Mouse (Mus musculus) stomach, postnatal 0 days (tissue): ENCODE data around the gene Lefty2. TPM values are rescaled to one million over a fixed set of nuclear protein-coding genes. Genes with fewer than 3 reads are reported as not detected.

Experiments used
- ATAC-seq: fragments of 200-750 bp; cut with Nextera tagmentation; 2 replicates; pipeline ENCODE4 v1.8.0; 2017; ENCODE audit not compliant: low FRiP score, low TSS enrichment
- DNase-seq: peaks from one replicate; pipeline ENCODE4 v3.0.0-alpha.2; 2016; ENCODE audit warnings: low spot score
- H3K27ac ChIP-seq: fragments of 300-500 bp; sonication (generic); replicated peaks from 2 replicates; pipeline ENCODE4 v1.5.1; 2014; ENCODE audit warnings: mild to moderate bottlenecking, control low read depth
- H3K27me3 ChIP-seq: fragments of 300-500 bp; sonication (generic); 2 replicates; pipeline ENCODE4 v1.6.1; 2014; ENCODE audit warnings: low read length; ENCODE audit not compliant: control insufficient read depth, insufficient read depth
- H3K36me3 ChIP-seq: fragments of 300-500 bp; sonication (generic); 2 replicates; pipeline ENCODE4 v1.6.1; 2014; ENCODE audit warnings: low read length, mixed read lengths; ENCODE audit not compliant: control insufficient read depth, insufficient read depth
- H3K4me1 ChIP-seq: fragments of 300-500 bp; sonication (generic); replicated peaks from 2 replicates; pipeline ENCODE4 v1.6.1; 2014; ENCODE audit warnings: antibody characterized with exemption; ENCODE audit not compliant: control insufficient read depth, insufficient read depth
- H3K4me2 ChIP-seq: fragments of 300-500 bp; sonication (generic); replicated peaks from 2 replicates; pipeline ENCODE4 v1.6.1; 2014; ENCODE audit warnings: low read depth, mild to moderate bottlenecking, control low read depth, moderate library complexity
- H3K4me3 ChIP-seq: fragments of 300-500 bp; sonication (generic); 2 replicates; pipeline ENCODE4 v1.5.1; 2014; ENCODE audit warnings: low read depth, low read length, control low read depth
- H3K9ac ChIP-seq: fragments of 300-500 bp; sonication (generic); 2 replicates; pipeline ENCODE4 v1.6.1; 2014; ENCODE audit warnings: mild to moderate bottlenecking, low read length, control low read depth, mixed read lengths
- H3K9me3 ChIP-seq: fragments of 300-500 bp; sonication (generic); 2 replicates; pipeline ENCODE4 v1.6.1; 2016; ENCODE audit warnings: low read length; ENCODE audit not compliant: control insufficient read depth
- CTCF ChIP-seq: IDR thresholded peaks from 2 replicates; pipeline ENCODE4 v1.5.1; 2016; ENCODE audit warnings: antibody characterized with exemption, low read depth, mild to moderate bottlenecking, moderate library complexity
- EP300 ChIP-seq: optimal IDR thresholded peaks from 2 replicates; pipeline ENCODE3; 2016; ENCODE audit warnings: antibody characterized with exemption
- WGBS: fragments of 180-500 bp; shearing (Covaris S2); extraction: QIAGEN DNeasy Blood & Tissue Kit; methylation state at CpG from one replicate; pipeline ENCODE4 v1.1.7; 2014; 5-methylcytosine and 5-hydroxymethylcytosine counted together
- polyA plus RNA-seq: library from polyadenylated mRNA; unstranded; fragments of >200 nt; fragmentation: Nextera tagmentation; extraction: Ambion mirVana; gene quantifications from 2 replicates; pipeline ENCODE4 v1.2.1, GENCODE M21; 2015

Lefty2 gene
- polyA plus RNA-seq, 1 experiment from 2014 or later, result 0.13 TPM

GRCm38 (mm10) chr1:180906461-180907147 is 13.7 kb downstream of the Lefty2 start:
- 87% methylated on average over 24 of the region's 24 CpGs for WGBS
- H3K4me2 ChIP-seq, result no peak overlapping the region
- H3K36me3 ChIP-seq, result peaks cover 11% of the 10 kb centered on the region; the same call in 1 of the 2 replicates
- no peak overlapping the region for H3K4me3 ChIP-seq
- no peak overlapping the region for H3K27ac ChIP-seq
- no peak for ATAC-seq
- H3K4me1 ChIP-seq, result 0 out of 2 replicates have a peak, but pooled peaks cover 3% of the 10 kb centered on the region
- no peak overlapping the region for H3K9ac ChIP-seq
- no peaks in the 10 kb centered on the region for H3K9me3 ChIP-seq
- TF ChIP-seq EP300 (no peak), CTCF (no peak)
- no peak for DNase-seq
- H3K27me3 ChIP-seq, result no peaks in the 10 kb centered on the region

GRCm38 (mm10) chr1:180911138-180911537 is 18.2 kb downstream of the Lefty2 start:
- TF ChIP-seq CTCF (peak; percentile 71), EP300 (no peak)
- Histone ChIP-seq H3K9me3 (no peaks in the 10 kb centered on the region), H3K4me3 (no peak overlapping the region), H3K9ac (no peak overlapping the region), H3K27ac (no peak overlapping the region), H3K4me1 (no peaks in the 10 kb centered on the region), H3K4me2 (peak overlapping the region; percentile 11; the same call in 1 of the 2 replicates), H3K27me3 (no peaks in the 10 kb centered on the region), H3K36me3 (peaks cover 11% of the 10 kb centered on the region; the same call in 1 of the 2 replicates)
- ATAC-seq (no peak), DNase-seq (no peak)
- 43% methylated on average over 8 of the region's 8 CpGs for whole genome bisulfite sequencing

- no peak overlapping the region for H3K4me3 ChIP-seq
- TF ChIP-seq EP300 (no peak), CTCF (no peak)
- no peak overlapping the region for H3K9ac ChIP-seq
- peak; percentile 56 for ATAC-seq
- peak overlapping the region; percentile 11; the same call in 1 of the 2 replicates for H3K4me2 ChIP-seq
- peaks cover 6% of the 10 kb centered on the region; the same call in 1 of the 2 replicates for H3K36me3 ChIP-seq
- 41% methylated on average over 20 of the region's 20 CpGs for WGBS
- H3K27me3 ChIP-seq, result no peaks in the 10 kb centered on the region
- DNase-seq, result peak; percentile 64
- no peaks in the 10 kb centered on the region for H3K9me3 ChIP-seq
- no peaks in the 10 kb centered on the region for H3K4me1 ChIP-seq
- H3K27ac ChIP-seq, result no peak overlapping the region
Observed at GRCm38 (mm10) chr1:180911653-180912287, 18.9 kb downstream of the Lefty2 start.

- no peak for TF ChIP-seq CTCF
- no peak for TF ChIP-seq EP300
- no peak for DNase-seq
- Histone ChIP-seq H3K4me1 (no peaks in the 10 kb centered on the region), H3K27me3 (no peaks in the 10 kb centered on the region), H3K4me3 (no peak overlapping the region), H3K4me2 (no peak overlapping the region), H3K9ac (no peak overlapping the region), H3K9me3 (no peaks in the 10 kb centered on the region), H3K27ac (no peak overlapping the region), H3K36me3 (no peaks in the 10 kb centered on the region)
- 87% methylated on average over 5 of the region's 5 CpGs for WGBS
- no peak for ATAC-seq
Observed at GRCm38 (mm10) chr1:180912792-180913191, 19.9 kb downstream of the Lefty2 start.

GRCm38 (mm10) chr1:180913797-180914196 is 20.9 kb downstream of the Lefty2 start:
- no peak overlapping the region for H3K27ac ChIP-seq
- TF ChIP-seq EP300 (no peak), CTCF (no peak)
- peak; percentile 52 for DNase-seq
- no peaks in the 10 kb centered on the region for H3K9me3 ChIP-seq
- ATAC-seq, result peak; percentile 41
- H3K9ac ChIP-seq, result no peak overlapping the region
- no peaks in the 10 kb centered on the region for H3K36me3 ChIP-seq
- no peak overlapping the region for H3K4me2 ChIP-seq
- H3K27me3 ChIP-seq, result no peaks in the 10 kb centered on the region
- 32% methylated on average over 4 of the region's 4 CpGs for whole genome bisulfite sequencing
- H3K4me1 ChIP-seq, result no peaks in the 10 kb centered on the region
- H3K4me3 ChIP-seq, result no peak overlapping the region

GRCm38 (mm10) chr1:180916425-180916824 is 23.5 kb downstream of the Lefty2 start:
- no peaks in the 10 kb centered on the region for H3K36me3 ChIP-seq
- H3K9me3 ChIP-seq, result no peaks in the 10 kb centered on the region
- DNase-seq, result no peak
- H3K9ac ChIP-seq, result no peak overlapping the region
- ATAC-seq, result no peak
- H3K27ac ChIP-seq, result no peak overlapping the region
- H3K27me3 ChIP-seq, result no peaks in the 10 kb centered on the region
- TF ChIP-seq EP300 (no peak), CTCF (no peak)
- no peaks in the 10 kb centered on the region for H3K4me1 ChIP-seq
- no peak overlapping the region for H3K4me3 ChIP-seq
- no peak overlapping the region for H3K4me2 ChIP-seq
- WGBS, result 88% methylated on average over 11 of the region's 11 CpGs
